Mouse (Mus musculus) E14TG2a.4 (cell line): ENCODE results near the gene Msln.

Source experiments
- CTCF ChIP-seq: conservative IDR thresholded peaks from 2 replicates; pipeline ENCODE4 v1.5.1; 2014; ENCODE audit warnings: low read length
- POU5F1 ChIP-seq: IDR thresholded peaks from 2 replicates; pipeline ENCODE4 v1.6.1; 2014; ENCODE audit warnings: low read length, borderline replicate concordance

DNA sequence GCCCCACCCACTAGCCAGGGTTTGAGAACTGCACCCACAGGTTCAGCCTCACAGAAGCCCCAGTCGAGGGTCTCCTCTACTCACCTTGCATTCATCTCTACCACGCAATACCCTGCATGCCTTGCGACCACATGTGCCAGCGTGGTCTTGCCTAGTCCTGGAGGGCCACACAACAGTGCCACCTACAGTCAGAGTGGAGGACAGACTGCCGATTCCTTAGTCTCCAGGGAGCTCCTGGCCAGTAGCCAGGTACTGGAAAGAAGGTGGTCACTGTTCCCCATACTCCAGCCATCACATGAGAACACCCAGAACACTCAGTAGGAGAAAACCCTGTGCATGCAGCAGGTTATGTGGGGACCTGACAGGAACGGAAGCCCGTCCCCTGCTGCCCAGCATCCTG, 30.3 kb downstream of the Msln start:
- peak; percentile 59 for TF ChIP-seq CTCF
- no peak for TF ChIP-seq POU5F1
